Mouse (Mus musculus): ENCODE data around the gene Hist1h2bg.

The Hist1h2bg gene

DNA sequence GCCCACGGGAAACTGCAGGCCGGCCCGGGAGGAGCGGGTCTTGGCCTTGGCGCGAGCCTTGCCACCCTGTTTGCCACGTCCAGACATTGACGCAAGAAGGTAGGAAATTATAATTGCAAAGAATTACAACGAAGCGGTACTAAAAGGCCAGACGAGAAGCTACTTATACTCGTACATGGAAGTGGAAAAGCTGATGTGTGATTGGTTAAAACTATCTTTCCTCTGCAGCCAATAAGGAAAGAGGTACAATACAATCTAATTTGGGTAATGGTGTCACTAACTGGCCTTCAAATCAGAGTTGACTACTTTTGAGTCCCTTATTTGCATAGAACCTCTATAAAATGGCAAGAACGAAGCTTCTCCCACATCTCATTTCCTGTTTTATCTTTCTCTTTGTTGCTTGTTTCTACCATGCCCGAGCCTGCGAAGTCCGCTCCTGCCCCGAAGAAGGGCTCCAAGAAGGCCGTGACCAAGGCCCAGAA, at the start of gene Hist1h2bg, which contains the start of gene Hist1h2ae:
TSS of gene Hist1h2bg (plus strand) at position 375 of the 482 bp plus-strand sequence.
TSS of gene Hist1h2ae (minus strand) at position 199 of the 482 bp plus-strand sequence.
- DNase-seq (ENCODE audit: low read depth, low spot score) = peak; percentile 99

DNA sequence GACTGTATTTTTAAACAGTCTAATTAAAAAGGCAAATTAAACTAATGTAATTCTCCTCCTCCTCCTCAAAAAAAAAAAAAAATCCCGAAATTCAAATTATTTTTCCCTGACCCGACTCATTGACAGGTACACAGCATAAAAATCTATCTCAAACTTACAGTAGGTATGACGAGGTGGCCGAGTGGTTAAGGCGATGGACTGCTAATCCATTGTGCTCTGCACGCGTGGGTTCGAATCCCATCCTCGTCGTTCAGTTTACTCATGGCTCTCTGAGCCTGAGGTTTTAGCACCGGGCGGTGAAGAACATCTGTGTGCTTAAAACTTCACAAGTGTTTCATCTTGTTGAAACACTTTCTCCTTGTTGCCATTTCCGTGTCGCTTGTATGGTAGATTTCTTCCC, 49.5 kb upstream of the Hist1h2bg start:
- peak; percentile 91 for DNase-seq (ENCODE audit: low read depth, low spot score)

DNA sequence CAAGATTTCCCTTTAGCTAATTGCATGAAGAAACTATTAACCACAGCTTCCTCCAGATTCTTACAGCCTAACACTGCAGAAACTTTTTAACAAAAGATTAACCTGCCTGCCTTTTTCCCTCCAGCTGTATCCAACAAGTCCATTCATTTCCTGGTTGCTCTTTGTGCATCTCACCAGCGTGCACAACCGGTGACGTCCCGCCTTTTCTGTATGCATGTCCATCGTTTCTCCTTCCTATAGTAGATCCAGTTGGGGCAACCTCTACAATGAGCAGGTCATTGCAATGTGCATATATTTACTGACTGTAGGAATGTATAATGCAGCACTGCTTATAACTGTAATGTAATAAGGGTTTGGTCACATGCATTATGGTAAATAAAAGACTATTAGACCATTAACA, 47.2 kb upstream of the Hist1h2bg start:
- no peak for DNase-seq (ENCODE audit: low read depth, low spot score)

DNA sequence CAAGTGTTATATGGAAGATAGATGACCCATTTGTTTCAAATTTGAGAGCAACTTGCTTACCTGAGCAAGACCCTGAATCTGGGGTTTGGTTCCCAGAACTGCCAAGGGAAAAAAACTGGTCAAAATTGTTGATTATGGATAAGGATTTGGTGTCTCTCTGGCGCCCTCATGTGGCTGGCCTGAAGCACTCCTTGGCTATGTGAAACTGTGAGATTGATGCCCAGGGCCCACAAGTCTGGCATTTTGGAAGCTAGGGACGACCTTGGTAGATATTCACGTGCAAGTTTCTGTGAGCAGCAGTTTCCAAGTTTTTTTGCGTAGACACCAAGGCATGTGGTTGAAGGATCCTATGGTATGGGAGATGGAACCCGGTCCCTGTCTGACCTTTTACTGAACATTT, 46.5 kb upstream of the Hist1h2bg start:
- DNase-seq (ENCODE audit: low read depth, low spot score) = peak; percentile 91

DNA sequence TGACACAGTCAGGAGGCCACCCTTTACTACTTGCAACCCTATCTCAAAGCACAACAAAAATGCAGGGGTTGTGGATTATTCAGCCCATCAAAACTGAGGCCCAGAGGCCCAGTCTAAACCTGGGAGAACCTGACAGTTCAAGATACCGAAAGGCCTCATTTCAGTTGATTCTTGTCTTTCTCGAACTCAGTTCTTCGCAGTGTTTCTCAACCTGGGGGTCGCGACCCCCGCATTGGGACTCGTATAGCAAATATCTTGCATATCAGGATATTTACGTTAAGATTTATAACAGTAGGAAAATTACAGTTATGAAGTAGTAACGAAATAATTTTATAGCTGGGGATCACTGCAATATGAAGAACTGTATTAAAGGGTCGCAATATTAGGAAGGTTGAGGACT, 45.3 kb upstream of the Hist1h2bg start:
- peak; percentile 72 for DNase-seq (ENCODE audit: low read depth, low spot score)

DNA sequence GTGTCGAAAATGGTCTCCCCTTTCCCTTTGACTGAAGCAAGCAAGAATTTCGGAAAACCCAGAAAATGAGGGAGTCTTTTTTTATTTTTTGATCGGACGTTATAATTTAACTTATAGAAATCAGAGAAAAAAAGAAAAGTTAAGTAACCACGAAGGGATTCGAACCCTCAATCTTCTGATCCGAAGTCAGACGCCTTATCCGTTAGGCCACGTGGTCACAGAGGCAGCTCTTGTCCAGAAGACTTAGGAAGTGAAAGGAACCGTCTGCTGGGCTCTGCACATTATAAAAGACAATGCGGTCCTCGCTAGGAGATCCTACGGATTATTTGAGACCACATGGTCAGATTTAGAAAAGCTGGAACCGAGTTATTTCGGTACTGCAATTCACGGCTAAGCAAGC, 44.9 kb upstream of the Hist1h2bg start:
- DNase-seq (ENCODE audit: low read depth, low spot score) = peak; percentile 91

DNA sequence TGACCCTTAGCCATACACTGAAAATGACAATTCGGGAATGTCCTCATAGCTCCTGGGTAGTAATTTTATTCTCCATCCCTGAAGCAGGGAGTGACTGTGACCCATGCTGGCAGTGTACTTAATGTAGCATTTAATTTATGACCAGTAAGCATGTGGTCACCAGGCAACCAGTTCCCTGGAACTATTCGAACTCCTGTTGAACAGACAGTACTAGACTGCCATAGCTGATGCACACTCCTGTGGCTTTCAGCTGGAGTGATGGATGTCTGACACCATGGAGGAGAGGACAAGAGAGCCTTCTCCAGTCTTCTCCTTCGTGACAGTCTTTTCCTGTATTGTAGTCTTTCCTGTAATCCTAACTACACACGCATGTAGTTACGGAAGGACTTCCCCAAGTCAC, 42.2 kb upstream of the Hist1h2bg start:
- DNase-seq (ENCODE audit: low read depth, low spot score) = no peak

DNA sequence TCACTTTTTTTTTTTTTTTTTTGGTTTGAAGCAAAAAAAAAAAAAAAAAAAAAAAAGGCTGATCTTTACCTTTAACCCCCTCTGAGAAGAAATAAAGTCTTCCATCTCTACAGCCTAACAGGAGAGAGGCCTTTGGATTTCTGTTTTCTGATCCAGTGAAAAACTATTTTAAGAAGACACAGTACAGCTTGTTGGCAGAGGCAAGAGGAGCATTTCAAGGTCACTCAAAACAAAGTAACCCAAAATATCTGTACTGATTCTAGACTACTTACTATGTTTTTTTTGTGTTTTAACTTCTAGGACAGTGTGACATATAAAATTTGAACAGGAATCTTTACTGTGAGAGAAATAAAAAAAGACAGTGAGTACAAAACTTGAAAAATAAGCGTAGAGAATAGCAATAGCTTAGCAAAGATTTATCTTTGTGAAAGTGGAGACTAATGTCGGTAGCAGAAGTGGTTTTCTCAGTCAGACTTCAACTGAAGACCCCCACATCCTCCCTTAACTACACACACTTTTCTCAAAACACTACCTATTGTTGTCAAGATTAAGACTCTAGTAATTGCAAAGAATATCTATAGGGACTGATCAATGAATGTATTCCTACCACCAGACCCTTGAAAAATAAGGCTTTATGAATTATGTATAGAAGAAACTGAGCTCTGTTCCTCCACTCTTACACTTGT, 41.6 kb upstream of the Hist1h2bg start:
- no peak for DNase-seq (ENCODE audit: low read depth, low spot score)

DNA sequence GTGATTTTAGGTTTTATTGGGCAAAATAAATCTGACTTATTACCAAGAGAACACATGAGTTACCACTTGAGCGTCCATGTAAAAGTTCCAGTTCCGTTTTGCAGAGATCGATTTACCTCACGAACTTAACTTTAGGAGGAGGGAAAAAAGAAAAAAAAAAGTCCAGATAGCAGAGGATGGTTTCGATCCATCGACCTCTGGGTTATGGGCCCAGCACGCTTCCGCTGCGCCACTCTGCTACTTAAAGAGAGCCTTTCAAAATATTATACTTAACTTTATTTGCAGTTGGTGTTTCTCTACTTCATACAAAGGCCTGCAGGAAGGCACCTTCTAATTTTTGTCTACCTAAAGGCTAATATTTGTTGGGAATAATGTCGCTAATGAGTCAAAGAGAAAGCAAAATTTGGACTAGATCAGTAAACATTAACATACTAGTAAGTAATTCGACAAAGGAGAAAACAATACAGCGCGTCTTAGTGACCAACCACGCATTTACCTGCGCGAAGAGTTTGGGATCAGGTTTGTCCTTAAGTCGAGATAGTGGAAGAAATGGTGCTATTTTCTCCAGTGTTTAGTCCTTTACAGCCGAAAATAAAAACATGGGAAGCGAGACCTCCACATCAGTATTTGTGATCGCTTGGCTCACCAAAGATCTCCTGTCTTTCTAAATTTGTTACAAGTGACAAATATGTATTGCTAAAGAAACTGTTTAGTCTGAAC, 40.9 kb upstream of the Hist1h2bg start:
- peak; percentile 74 for DNase-seq (ENCODE audit: low read depth, low spot score)

DNA sequence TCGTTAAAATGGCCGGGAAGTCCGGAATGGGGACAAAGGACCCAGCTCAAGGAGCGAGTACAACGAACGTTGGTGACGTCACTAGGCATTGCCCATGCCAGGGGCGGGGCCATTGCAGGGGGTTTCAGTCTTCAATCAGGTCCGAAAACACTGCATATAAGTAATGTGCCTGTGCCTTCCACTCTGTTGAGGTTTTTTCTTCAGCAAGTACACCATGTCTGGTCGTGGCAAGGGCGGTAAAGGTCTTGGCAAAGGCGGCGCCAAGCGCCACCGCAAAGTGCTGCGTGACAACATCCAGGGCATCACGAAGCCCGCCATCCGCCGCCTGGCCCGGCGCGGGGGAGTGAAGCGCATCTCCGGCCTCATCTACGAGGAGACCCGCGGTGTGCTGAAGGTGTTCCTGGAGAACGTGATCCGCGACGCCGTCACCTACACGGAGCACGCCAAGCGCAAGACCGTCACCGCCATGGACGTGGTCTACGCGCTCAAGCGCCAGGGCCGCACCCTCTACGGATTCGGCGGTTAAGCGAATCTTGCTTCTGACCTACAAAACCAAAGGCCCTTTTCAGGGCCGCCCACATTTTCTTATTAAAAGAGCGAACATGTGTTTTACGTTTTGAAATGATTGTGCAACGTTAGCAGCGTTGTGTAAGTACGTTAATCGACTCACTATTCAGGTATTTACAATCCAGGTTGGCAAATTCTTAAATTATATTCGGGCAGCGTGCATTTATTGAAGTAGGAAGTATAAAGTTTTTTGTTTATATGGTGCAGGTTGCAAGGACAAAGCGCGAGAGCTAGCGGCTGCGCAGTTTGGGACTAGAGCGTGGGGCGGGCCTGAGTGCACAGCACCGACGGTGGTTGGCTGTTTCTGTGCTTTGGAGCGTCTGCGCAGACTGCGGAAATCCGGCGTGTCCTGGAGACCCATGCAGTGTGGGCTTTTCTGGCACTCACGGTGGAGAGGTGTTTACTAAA, 40.0 kb upstream of the Hist1h2bg start, which contains the start of gene Hist1h4h:
TSS of gene Hist1h4h (plus strand) at position 150 of the 975 bp plus-strand sequence.
- peak; percentile 97 for DNase-seq (ENCODE audit: low read depth, low spot score)

DNA sequence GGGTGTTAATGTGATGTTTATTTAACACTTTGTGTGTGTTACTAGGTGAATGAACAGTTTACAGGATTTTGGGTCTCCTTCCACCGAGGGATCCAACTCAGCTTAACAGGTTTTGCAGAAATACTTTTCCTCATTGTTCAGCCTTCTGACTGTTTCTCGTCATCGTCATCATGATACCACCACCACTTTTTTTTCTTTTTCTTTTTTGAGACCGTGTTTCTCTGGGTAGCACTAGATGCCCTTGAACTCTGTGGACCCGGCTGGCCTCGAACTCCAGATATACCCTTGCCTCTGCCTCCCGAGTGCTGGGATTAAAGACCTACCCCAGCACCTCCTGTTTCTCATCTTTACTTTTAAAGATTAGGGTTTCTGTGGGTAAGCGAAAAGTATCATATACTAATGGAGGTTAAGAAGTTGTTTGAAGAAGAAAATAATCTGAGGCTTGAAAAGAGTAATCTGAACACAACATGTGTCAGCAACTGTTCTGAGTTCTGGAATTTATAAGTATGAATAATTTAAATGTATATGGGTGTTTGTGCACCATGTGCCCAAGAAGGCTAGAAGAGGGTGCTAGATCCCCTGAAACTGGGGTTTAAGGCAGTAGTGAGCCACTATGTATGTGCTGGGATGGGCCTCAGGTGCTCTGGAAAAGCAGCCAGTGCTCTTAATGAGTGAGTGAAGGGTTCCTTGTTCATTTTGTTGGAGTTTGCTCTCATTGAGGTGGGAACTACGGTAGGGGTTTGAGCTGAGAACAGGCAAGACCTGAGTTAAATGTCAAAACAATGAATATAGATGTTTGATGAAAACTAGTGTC, 38.7 kb upstream of the Hist1h2bg start:
- peak; percentile 49 for DNase-seq (ENCODE audit: low read depth, low spot score)

DNA sequence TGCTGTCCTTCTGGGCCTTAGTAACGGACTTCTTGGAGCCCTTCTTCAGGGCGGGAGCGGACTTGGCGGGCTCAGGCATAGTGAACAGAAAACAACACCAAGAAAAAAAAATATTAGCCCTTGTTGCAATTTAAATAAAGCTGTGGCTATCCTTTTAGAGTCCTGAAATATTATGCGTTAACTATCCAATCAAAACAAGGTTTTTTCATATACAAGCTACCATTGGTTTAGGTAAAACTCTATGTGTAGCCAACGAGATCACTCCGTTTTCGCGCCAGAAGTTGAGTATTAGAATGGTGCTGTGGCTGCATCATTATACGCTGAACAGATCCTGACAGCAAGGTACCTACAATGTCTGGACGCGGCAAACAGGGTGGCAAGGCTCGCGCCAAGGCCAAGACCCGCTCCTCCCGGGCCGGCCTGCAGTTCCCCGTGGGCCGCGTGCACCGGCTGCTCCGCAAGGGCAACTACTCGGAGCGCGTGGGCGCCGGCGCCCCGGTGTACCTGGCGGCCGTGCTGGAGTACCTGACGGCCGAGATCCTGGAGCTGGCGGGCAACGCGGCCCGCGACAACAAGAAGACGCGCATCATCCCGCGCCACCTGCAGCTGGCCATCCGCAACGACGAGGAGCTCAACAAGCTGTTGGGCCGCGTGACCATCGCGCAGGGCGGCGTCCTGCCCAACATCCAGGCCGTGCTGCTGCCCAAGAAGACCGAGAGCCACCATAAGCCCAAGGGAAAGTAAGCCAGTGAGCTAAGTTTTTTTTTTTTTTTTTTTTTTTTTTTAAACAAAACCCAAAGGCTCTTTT, 37.4 kb upstream of the Hist1h2bg start, which contains the start of gene Hist1h2af:
TSS of gene Hist1h2af (plus strand) at position 347 of the 808 bp plus-strand sequence.
- DNase-seq (ENCODE audit: low read depth, low spot score) = peak; percentile 94

DNA sequence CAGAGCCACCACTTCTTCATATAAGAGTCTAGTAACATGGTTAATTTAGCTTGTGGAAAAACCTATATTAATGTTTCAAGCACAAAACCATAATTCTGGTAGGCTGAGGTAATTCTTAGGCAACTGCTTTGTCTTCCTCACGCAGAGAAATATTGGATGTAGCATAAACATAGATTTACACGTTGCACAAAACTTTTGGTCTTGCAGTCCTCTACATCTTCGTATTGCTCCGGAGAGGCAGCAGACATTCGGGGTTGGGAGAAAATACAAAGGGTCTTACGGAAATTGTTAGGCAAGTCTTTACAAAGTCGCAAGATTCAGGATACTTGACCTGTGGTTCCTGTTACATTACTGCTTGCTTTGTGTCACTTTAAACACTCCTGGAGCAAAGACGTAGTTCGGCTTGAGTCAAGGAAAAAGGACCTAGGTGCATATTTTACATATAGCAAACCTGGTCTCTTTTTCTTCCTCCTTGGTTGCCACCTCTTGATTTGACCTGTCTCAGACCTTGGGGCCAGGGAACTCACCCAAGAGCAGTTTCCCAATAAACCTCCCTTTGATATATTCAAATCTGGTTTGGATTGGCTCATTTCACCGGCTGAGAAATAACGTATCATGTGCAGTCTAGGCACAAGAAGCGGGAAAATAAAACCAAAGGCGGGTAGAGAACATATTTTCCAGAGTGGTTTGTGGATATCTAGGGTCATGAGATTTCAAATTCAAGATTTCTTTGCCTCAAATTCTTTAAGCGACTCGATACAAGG, 36.6 kb upstream of the Hist1h2bg start:
- peak; percentile 91 for DNase-seq (ENCODE audit: low read depth, low spot score)

DNA sequence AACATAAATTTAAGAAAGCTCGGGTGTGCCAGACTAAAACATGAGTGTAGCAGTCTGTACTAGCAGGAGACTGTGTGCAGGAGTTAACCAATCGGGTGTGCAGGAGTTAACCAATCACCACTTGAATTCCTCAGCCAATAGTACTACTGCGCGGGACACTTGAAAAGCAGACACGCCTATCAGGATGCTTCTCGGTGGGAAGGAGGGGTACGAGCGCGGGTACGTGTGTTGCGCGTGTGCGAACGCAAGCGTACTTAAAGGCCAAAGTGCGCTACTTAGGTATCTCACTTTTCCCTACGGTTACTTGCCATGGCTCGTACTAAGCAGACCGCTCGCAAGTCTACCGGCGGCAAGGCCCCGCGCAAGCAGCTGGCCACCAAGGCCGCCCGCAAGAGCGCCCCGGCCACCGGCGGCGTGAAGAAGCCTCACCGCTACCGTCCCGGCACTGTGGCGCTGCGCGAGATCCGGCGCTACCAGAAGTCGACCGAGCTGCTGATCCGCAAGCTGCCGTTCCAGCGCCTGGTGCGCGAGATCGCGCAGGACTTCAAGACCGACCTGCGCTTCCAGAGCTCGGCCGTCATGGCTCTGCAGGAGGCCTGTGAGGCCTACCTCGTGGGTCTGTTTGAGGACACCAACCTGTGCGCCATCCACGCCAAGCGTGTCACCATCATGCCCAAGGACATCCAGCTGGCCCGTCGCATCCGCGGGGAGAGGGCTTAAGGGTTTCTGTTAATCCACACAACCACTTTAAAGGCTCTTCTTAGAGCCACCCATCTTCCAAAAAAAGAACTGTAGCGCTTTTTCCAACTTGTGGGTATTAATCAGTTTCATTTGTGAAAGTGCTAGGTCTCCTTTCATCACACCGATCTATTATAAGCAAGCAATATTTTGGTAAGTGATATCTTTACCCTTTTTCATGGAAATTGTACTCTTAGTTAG, 35.8 kb upstream of the Hist1h2bg start, which contains the start of gene Hist1h3g:
TSS of gene Hist1h3g (plus strand) at position 286 of the 939 bp plus-strand sequence.
- peak; percentile 100 for DNase-seq (ENCODE audit: low read depth, low spot score)

DNA sequence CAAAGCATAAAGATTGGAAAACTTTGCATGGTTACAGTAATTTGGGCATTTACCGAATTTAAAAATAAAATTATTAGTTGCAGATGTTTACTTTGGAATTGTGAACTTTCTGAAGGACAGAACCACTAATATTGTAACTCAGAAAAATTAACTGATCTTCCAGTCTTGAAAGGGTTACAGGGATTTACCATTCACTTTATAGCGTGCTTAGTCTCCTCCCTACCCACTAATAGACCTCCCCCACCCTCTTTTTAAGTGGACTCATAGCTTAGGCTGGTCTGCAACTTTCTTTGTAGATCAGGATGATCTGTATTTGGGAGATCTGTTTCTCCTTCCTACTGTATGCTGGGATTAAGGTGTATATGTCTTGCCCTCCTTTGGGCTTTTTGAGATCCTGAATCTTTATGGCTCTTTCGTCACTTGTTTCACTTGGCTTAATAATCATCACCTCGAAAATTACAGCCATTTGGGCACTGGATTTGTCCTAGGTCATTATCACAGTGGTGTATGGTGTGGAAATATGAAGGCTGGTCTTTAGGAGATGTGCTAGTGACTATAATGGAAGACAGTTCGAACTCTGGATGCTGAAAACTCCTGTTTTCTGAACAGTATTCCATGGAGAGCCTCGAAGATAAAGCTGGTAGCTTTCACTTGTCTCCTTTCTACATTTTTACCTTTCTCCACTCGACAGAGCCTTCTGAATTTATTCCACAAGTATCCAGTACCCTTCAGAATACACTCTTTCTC, 34.9 kb upstream of the Hist1h2bg start:
- DNase-seq (ENCODE audit: low read depth, low spot score) = peak; percentile 72

DNA sequence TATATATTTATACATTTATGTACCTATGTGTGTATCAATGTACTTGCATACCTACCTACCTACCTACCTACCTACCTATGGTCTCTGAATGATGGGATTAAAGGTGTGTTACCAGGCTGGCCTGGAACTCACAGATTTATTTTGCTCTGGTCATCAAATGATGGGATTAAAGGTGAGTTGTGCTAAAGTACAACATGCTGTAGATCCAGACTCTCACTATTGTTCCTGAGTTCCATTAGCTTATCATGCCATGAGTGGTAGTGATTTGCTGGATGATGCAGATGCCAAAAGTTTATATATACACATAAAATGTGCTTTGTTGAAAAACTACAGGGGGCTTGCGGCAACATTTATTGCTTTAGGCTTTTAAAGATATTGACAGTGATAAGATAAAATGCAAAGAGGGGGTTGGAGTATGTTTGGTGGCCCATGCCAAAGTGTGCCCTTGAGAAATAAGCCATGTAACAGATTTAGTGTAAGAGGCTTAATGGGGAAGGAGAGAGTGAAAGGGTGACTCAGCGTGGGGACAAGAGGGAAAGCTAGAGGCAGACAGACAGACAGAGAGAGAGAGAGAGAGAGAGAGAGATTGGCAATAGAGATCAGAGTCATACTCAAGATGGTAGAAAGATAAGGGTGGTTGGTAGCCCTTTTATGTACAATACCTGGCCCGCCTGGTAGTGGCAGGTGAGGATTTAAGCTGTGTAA, 34.0 kb upstream of the Hist1h2bg start:
- DNase-seq (ENCODE audit: low read depth, low spot score) = no peak
